ENCODE assay signal across 11 mouse cellular contexts in the genomic region with DNA sequence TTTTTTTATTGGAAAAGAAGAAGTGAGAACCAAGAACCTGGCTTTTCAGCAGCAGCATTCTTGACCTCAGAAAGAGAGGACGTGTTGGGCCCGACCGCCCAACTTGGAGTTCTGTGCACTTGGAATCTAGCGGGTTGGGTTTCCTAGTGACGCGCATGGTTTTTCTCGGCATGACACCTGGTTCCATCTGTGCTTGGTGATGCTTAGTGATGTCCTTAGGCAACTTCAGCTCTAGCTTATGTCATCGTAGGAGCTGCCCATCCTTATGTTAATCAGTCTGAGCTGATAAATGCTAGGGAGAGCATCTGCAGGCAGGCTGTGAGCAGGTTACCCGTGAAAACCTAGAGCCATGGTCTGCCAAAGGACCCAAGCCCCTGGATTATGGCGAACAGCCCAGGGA. TPM values are rescaled to one million over a fixed set of nuclear protein-coding genes. Genes with fewer than 3 reads are reported as not detected.
"Had no signal": no experiment of that assay in that cellular context is flagged by ENCODE, and none has a peak within 500 bp of the region (broad histone marks: within the 10 kb centered on the region; RNA-seq: fewer than 3 reads in every experiment).

No protein-coding gene starts in this region.

- DNase-seq: kidney, adult 11 months; kidney, adult 9 months; kidney, postnatal 36 days; layer of hippocampus, postnatal 36 days; liver; liver, embryonic 13.5 days; liver, postnatal 0 days; thymus, postnatal 4 days had no signal

RNA-seq across cellular contexts. Expression of a gene that starts 56.9 kb away (rescaled TPM):
- total RNA-seq: layer of hippocampus, adult 18-20 months; layer of hippocampus, postnatal 36 days; left cerebral cortex, postnatal 36 days; megakaryocyte-erythroid progenitor cell, adult 5-6 weeks had no signal
